Mouse (Mus musculus): ENCODE measurements at regions not wholly inside any gene's neighbourhood (a gene's known extent, or its start where the extent isn't known, plus 50 kb on each side); places are given as distances from the start of the nearest gene placed in this dataset.

GRCm38 (mm10) chr1:73570944-73571343, 553.3 kb downstream of the Tns1 start:
- Histone ChIP-seq H3K9me3 (no peaks in the 10 kb centered on the region), H3K4me3 (no peak overlapping the region), H3K9ac (replicated peaks) (no peak overlapping the region), H3K4me1 (no peaks in the 10 kb centered on the region), H3K4me2 (replicated peaks) (no peak overlapping the region), H3K27me3 (no peaks in the 10 kb centered on the region), H3K27ac (replicated peaks) (no peak overlapping the region), H3K36me3 (no peaks in the 10 kb centered on the region)
- no peak for ATAC-seq (ENCODE audit: low FRiP score, low read depth)
- 83% methylated on average over 3 of the region's 3 CpGs for WGBS

DNA sequence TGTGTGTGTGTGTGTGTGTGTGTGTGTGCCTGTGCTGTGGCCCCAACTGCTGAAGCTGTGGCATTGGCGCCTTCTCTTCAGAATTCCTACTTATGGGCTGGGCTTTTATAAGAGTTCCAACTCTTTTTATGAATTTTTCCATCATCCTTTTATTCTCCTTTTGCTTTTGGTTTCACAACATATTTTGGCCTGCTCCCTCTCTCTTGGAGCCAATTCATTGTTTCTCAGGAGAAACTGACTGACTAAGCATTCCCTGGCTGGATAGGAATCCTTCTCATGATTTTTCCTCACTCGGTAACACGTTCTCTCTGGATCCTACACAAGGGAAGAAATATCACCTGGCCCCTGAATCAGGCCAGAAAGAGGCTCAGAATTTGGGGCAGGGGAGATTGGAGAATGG, 551.1 kb upstream of the Tnp1 start:
- H3K4me3 ChIP-seq, result no peak overlapping the region
- no peak overlapping the region for H3K4me2 ChIP-seq (replicated peaks)
- H3K9ac ChIP-seq (replicated peaks), result no peak overlapping the region
- no peaks in the 10 kb centered on the region for H3K9me3 ChIP-seq
- H3K27me3 ChIP-seq, result no peaks in the 10 kb centered on the region
- H3K4me1 ChIP-seq, result no peaks in the 10 kb centered on the region
- H3K27ac ChIP-seq (replicated peaks), result no peak overlapping the region
- 90% methylated on average over 3 of the region's 3 CpGs for WGBS
- no peak for ATAC-seq (ENCODE audit: low FRiP score, low read depth)
- H3K36me3 ChIP-seq, result no peaks in the 10 kb centered on the region

GRCm38 (mm10) chr1:73560594-73560993, 544.9 kb upstream of the Tnp1 start:
- ATAC-seq (ENCODE audit: low FRiP score, low read depth), result no peak
- H3K9ac ChIP-seq (replicated peaks), result no peak overlapping the region
- H3K27me3 ChIP-seq, result no peaks in the 10 kb centered on the region
- WGBS, result 100% methylated on average over 1 of the region's 1 CpGs
- no peaks in the 10 kb centered on the region for H3K36me3 ChIP-seq
- H3K4me2 ChIP-seq (replicated peaks), result no peak overlapping the region
- H3K27ac ChIP-seq (replicated peaks), result no peak overlapping the region
- H3K4me3 ChIP-seq, result no peak overlapping the region
- no peaks in the 10 kb centered on the region for H3K4me1 ChIP-seq
- H3K9me3 ChIP-seq, result no peaks in the 10 kb centered on the region

- no peak for ATAC-seq (ENCODE audit: low FRiP score, low read depth)
- H3K27me3 ChIP-seq, result no peaks in the 10 kb centered on the region
- H3K9ac ChIP-seq (replicated peaks), result no peak overlapping the region
- H3K36me3 ChIP-seq, result no peaks in the 10 kb centered on the region
- H3K27ac ChIP-seq (replicated peaks), result no peak overlapping the region
- H3K4me3 ChIP-seq, result no peak overlapping the region
- H3K9me3 ChIP-seq, result no peaks in the 10 kb centered on the region
- 74% methylated on average over 3 of the region's 3 CpGs for WGBS
- H3K4me1 ChIP-seq, result peaks cover 4% of the 10 kb centered on the region; the same call in 1 of the 2 replicates
- no peak overlapping the region for H3K4me2 ChIP-seq (replicated peaks)
Measured at GRCm38 (mm10) chr1:73547877-73548276, 532.2 kb upstream of the Tnp1 start.

DNA sequence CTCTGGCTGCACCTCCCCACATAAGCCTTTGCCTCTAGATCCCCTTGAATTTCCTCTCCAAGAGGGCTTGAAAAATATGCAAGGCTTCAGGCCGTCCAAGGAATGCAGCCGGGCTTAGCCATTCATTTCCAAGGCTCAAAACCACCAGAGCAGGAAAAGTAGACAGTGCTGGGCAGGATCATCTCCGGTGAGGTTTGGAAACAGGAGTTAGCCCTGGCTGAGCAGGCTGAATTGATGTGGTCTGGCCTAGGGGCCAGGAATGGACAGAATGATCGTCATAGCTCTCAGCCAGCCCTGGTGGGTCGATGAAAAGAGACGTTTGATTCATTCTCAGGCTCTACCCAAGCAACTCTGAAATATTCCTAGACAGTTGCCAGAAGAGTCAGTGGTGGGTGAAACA, 529.7 kb upstream of the Tnp1 start:
- no peak overlapping the region for H3K9ac ChIP-seq (replicated peaks)
- no peak for ATAC-seq (ENCODE audit: low FRiP score, low read depth)
- H3K27ac ChIP-seq (replicated peaks), result no peak overlapping the region
- 63% methylated on average over 6 of the region's 6 CpGs for WGBS
- no peaks in the 10 kb centered on the region for H3K27me3 ChIP-seq
- H3K9me3 ChIP-seq, result no peaks in the 10 kb centered on the region
- H3K4me1 ChIP-seq, result peaks cover 4% of the 10 kb centered on the region; the same call in 1 of the 2 replicates
- no peaks in the 10 kb centered on the region for H3K36me3 ChIP-seq
- H3K4me2 ChIP-seq (replicated peaks), result no peak overlapping the region
- no peak overlapping the region for H3K4me3 ChIP-seq

DNA sequence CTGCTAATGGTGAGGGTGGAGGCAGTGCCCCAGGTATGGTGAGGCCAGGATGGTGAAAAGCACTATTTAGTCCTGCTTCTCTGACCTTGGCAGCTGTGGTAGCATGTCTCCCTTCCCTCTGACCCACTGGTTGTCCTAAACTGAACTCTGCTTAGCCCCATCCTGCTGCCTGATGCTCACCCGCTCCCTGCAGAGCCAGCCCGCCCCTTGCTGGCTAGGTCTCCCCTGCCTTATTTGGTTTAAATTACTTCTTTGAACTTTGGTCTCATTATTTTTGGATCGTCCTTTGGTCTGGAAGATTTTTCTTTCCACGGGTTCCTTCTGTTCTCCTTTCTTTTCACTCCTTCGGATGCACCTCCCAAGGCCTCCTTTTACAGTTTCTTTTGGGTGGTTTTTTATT, 525.7 kb upstream of the Tnp1 start:
- Histone ChIP-seq H3K4me3 (no peak overlapping the region), H3K27ac (replicated peaks) (no peak overlapping the region), H3K9ac (replicated peaks) (no peak overlapping the region), H3K9me3 (no peaks in the 10 kb centered on the region), H3K4me2 (replicated peaks) (no peak overlapping the region), H3K4me1 (no peaks in the 10 kb centered on the region), H3K27me3 (no peaks in the 10 kb centered on the region), H3K36me3 (no peaks in the 10 kb centered on the region)
- WGBS, result 44% methylated on average over 5 of the region's 5 CpGs
- no peak for ATAC-seq (ENCODE audit: low FRiP score, low read depth)

GRCm38 (mm10) chr1:73538420-73538871, 522.7 kb upstream of the Tnp1 start:
- Histone ChIP-seq H3K4me1 (no peaks in the 10 kb centered on the region), H3K36me3 (no peaks in the 10 kb centered on the region), H3K4me2 (replicated peaks) (no peak overlapping the region), H3K27me3 (no peaks in the 10 kb centered on the region), H3K4me3 (no peak overlapping the region), H3K27ac (replicated peaks) (no peak overlapping the region), H3K9ac (replicated peaks) (no peak overlapping the region), H3K9me3 (no peaks in the 10 kb centered on the region)
- ATAC-seq (ENCODE audit: low FRiP score, low read depth), result peak; percentile 74
- 49% methylated on average over 2 of the region's 2 CpGs for WGBS

DNA sequence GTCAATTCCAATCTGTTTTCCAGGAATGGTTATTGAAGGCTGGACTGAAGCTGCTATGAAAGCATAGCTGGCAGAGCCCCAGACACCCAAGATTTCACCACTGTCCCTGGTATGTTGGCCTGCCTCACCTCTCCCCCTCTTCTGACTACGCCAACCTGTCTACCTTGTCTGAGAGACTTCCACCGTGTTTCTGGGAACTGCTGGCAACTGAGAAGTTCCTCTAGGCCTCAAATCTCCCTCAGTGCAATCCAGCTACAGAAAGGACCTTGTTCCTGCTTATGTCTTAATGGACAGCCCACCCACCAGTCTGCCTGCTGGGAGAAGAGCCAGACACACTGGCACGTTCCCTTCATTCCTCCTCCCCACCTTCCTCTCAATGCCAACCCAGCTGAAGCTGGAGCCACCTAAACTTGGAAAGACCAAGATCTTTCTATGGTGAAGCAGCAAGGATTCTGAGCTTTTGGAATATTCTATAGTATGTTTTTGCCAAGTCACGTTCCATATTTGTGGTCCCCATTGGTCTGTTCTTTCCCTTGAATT, 520.1 kb upstream of the Tnp1 start:
- H3K4me3 ChIP-seq, result no peak overlapping the region
- H3K9ac ChIP-seq (replicated peaks), result no peak overlapping the region
- no peaks in the 10 kb centered on the region for H3K36me3 ChIP-seq
- no peak overlapping the region for H3K27ac ChIP-seq (replicated peaks)
- 93% methylated on average over 4 of the region's 4 CpGs for WGBS
- H3K4me2 ChIP-seq (replicated peaks), result no peak overlapping the region
- no peaks in the 10 kb centered on the region for H3K9me3 ChIP-seq
- H3K4me1 ChIP-seq, result no peaks in the 10 kb centered on the region
- no peak for ATAC-seq (ENCODE audit: low FRiP score, low read depth)
- H3K27me3 ChIP-seq, result no peaks in the 10 kb centered on the region

DNA sequence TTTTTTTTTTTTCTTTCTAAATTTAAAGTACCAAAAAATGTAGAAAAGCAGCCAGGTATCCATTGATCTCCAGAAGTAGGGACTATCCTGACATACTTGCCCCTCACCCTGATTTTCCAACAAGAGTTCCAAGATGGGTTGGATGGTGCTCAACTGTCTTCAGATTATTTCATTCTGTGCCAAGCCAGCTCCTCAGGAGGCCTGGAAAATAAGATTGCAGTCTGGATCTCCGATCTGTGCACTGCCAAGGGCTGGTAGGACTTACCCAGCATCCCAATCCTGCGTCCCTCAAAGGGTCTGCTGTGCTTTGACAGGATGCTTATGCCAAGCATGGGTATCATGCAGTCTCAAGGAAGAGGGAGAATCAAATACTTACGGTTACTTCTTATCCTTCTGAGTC, 517.8 kb upstream of the Tnp1 start:
- Histone ChIP-seq H3K36me3 (no peaks in the 10 kb centered on the region), H3K27me3 (no peaks in the 10 kb centered on the region), H3K9ac (replicated peaks) (no peak overlapping the region), H3K4me1 (peaks cover 3% of the 10 kb centered on the region), H3K9me3 (no peaks in the 10 kb centered on the region), H3K27ac (replicated peaks) (no peak overlapping the region), H3K4me2 (replicated peaks) (no peak overlapping the region), H3K4me3 (no peak overlapping the region)
- WGBS, result 88% methylated on average over 3 of the region's 3 CpGs
- ATAC-seq (ENCODE audit: low FRiP score, low read depth), result no peak

GRCm38 (mm10) chr1:73532316-73532715, 516.6 kb upstream of the Tnp1 start:
- Histone ChIP-seq H3K36me3 (no peaks in the 10 kb centered on the region), H3K9me3 (no peaks in the 10 kb centered on the region), H3K27me3 (no peaks in the 10 kb centered on the region), H3K9ac (replicated peaks) (no peak overlapping the region), H3K4me1 (peaks cover 3% of the 10 kb centered on the region), H3K4me2 (replicated peaks) (no peak overlapping the region), H3K4me3 (no peak overlapping the region), H3K27ac (replicated peaks) (no peak overlapping the region)
- ATAC-seq (ENCODE audit: low FRiP score, low read depth), result no peak
- WGBS, result 88% methylated on average over 4 of the region's 4 CpGs

DNA sequence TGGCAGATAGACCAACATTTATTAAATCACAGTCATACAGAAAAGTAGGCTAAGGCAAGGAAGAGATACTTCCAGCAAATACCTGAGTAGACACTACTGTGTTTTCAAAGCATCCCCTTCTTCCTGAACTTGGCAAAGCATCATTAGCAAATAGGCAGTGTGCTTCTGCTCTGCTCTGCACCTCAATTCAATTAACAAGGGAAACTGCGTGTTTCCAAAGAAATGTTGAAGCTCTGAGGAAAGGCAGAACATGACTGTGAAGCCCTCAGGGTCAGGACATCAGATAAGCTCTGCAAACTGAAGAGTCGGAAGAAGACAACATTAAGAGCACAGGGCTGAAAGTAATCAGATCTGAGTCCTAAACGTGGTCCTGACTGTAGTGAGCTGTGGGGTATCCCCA, 516.1 kb upstream of the Tnp1 start:
- no peak overlapping the region for H3K27ac ChIP-seq (replicated peaks)
- 84% methylated on average over 3 of the region's 3 CpGs for WGBS
- ATAC-seq (ENCODE audit: low FRiP score, low read depth), result no peak
- H3K4me3 ChIP-seq, result no peak overlapping the region
- no peaks in the 10 kb centered on the region for H3K27me3 ChIP-seq
- H3K9me3 ChIP-seq, result no peaks in the 10 kb centered on the region
- no peak overlapping the region for H3K9ac ChIP-seq (replicated peaks)
- no peaks in the 10 kb centered on the region for H3K36me3 ChIP-seq
- peaks cover 3% of the 10 kb centered on the region for H3K4me1 ChIP-seq
- no peak overlapping the region for H3K4me2 ChIP-seq (replicated peaks)

- H3K9me3 ChIP-seq, result no peaks in the 10 kb centered on the region
- WGBS, result 54% methylated on average over 2 of the region's 2 CpGs
- peaks cover 3% of the 10 kb centered on the region for H3K4me1 ChIP-seq
- H3K4me3 ChIP-seq, result no peak overlapping the region
- no peak overlapping the region for H3K4me2 ChIP-seq (replicated peaks)
- no peaks in the 10 kb centered on the region for H3K36me3 ChIP-seq
- ATAC-seq (ENCODE audit: low FRiP score, low read depth), result no peak
- H3K9ac ChIP-seq (replicated peaks), result no peak overlapping the region
- H3K27ac ChIP-seq (replicated peaks), result no peak overlapping the region
- no peaks in the 10 kb centered on the region for H3K27me3 ChIP-seq
Measured at GRCm38 (mm10) chr1:73530326-73530725, 514.6 kb upstream of the Tnp1 start.

- no peak overlapping the region for H3K27ac ChIP-seq (replicated peaks)
Measured at GRCm38 (mm10) chr1:73528623-73529022, 512.9 kb upstream of the Tnp1 start.

More at GRCm38 (mm10) chr1:73528623-73529022, 512.9 kb upstream of the Tnp1 start:
- peaks cover 3% of the 10 kb centered on the region for H3K4me1 ChIP-seq
- WGBS, result 97% methylated on average over 1 of the region's 1 CpGs
- no peak overlapping the region for H3K4me3 ChIP-seq
- H3K27me3 ChIP-seq, result no peaks in the 10 kb centered on the region
- no peak overlapping the region for H3K4me2 ChIP-seq (replicated peaks)
- H3K36me3 ChIP-seq, result no peaks in the 10 kb centered on the region
- ATAC-seq (ENCODE audit: low FRiP score, low read depth), result no peak
- H3K9me3 ChIP-seq, result no peaks in the 10 kb centered on the region
- H3K9ac ChIP-seq (replicated peaks), result no peak overlapping the region
